Mouse (Mus musculus): Measurements from ENCODE around the gene Wfikkn2. TPM values are rescaled to one million over a fixed set of nuclear protein-coding genes. Genes with fewer than 3 reads are reported as not detected.

Gene Wfikkn2
- polyA plus RNA-seq, 1 experiment: 0.04 TPM

DNA sequence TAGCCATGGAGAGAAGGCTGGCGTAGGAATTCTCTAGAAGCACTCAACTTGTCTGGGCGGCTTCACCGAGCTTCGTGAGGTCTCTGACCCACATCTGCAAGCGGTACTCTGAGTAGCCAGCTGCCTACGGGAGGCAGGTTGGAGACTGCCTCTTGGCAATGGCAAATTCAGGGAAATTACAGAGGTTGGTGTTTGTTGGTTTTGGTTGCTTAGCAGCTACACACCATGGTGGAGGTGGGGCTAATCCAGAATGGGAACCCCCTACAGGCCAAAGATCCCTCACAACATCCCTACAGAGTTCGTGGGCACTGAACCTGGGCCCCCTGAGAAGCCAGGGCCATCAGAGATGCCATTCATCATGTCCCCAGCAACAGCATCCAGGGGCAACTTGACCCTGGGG lies 29.4 kb upstream of the Wfikkn2 start:
- Histone ChIP-seq H3K4me3 (ENCODE audit: insufficient read depth, poor library complexity, severe bottlenecking) (no peak overlapping the region), H3ac (ENCODE audit: control insufficient read depth, insufficient read length, low read depth) (no peak overlapping the region), H3K36me3 (ENCODE audit: control insufficient read depth, insufficient read depth) (no peaks in the 10 kb centered on the region), H3K27me3 (ENCODE audit: control insufficient read depth, insufficient read depth, insufficient read length) (no peaks in the 10 kb centered on the region), H3K79me3 (ENCODE audit: low read depth) (no peaks in the 10 kb centered on the region), H3K79me2 (ENCODE audit: control insufficient read depth, insufficient read depth) (no peaks in the 10 kb centered on the region)
- TF ChIP-seq FOSL1 (IDR thresholded peaks at IDR 0.05; ENCODE audit: insufficient read depth, low read length, poor library complexity, severe bottlenecking) (no peak), MYOG (IDR thresholded peaks at IDR 0.05; ENCODE audit: control insufficient read depth, extremely low read depth, insufficient read length) (no peak), CEBPB (IDR thresholded peaks at IDR 0.05; ENCODE audit: low read depth) (no peak), CTCF (IDR thresholded peaks at IDR 0.05; ENCODE audit: control insufficient read depth, insufficient read depth, insufficient read length) (no peak), USF1 (IDR thresholded peaks at IDR 0.05; ENCODE audit: low read depth) (no peak)

DNA sequence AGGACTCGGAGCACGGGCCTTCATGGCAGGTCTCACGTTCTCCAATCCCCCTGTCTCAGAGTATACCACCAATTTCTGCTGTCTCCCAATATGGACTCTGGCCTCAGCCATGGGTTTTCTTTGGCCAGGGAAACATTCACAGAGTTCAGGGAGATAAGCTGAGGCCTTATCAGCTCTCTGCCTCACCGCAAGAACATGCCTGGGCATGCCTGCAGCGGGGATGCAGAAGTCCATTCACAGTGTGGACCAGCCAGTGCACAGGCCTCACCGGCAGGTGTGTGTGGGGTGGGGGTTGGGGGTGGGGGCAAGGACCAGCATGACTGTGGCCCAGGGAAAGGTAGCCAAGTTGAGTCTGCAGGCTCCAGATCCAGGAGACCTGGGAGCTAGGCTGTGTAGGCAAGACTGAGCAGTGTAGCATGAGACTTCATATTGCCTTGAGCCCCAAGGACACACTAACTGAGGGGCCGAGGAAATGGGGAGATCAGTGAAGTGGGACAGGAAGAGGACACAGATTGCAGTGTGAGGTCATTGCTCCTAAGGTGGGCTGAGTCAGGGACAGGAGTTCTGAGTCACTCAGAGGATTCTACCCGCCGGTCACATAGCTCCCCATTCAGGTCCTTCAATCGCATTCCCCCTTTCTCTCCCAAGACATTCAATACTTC lies 28.5 kb upstream of the Wfikkn2 start:
- Histone ChIP-seq H3K36me3 (ENCODE audit: control insufficient read depth, insufficient read depth) (no peaks in the 10 kb centered on the region), H3K79me3 (ENCODE audit: low read depth) (no peaks in the 10 kb centered on the region), H3K27me3 (ENCODE audit: control insufficient read depth, insufficient read depth, insufficient read length) (no peaks in the 10 kb centered on the region), H3ac (ENCODE audit: control insufficient read depth, insufficient read length, low read depth) (no peak overlapping the region), H3K79me2 (ENCODE audit: control insufficient read depth, insufficient read depth) (no peaks in the 10 kb centered on the region), H3K4me3 (ENCODE audit: insufficient read depth, poor library complexity, severe bottlenecking) (no peak overlapping the region)
- TF ChIP-seq USF1 (IDR thresholded peaks at IDR 0.05; ENCODE audit: low read depth) (no peak), MAX (IDR thresholded peaks at IDR 0.05) (no peak), CEBPB (IDR thresholded peaks at IDR 0.05; ENCODE audit: low read depth) (no peak), MYOD1 (IDR thresholded peaks at IDR 0.05; ENCODE audit: control insufficient read depth, insufficient read length, low read depth) (no peak), CTCF (IDR thresholded peaks at IDR 0.05; ENCODE audit: control insufficient read depth, insufficient read depth, insufficient read length) (no peak), MYOG (IDR thresholded peaks at IDR 0.05; ENCODE audit: control insufficient read depth, extremely low read depth, insufficient read length) (no peak), FOSL1 (IDR thresholded peaks at IDR 0.05; ENCODE audit: insufficient read depth, low read length, poor library complexity, severe bottlenecking) (no peak)

DNA sequence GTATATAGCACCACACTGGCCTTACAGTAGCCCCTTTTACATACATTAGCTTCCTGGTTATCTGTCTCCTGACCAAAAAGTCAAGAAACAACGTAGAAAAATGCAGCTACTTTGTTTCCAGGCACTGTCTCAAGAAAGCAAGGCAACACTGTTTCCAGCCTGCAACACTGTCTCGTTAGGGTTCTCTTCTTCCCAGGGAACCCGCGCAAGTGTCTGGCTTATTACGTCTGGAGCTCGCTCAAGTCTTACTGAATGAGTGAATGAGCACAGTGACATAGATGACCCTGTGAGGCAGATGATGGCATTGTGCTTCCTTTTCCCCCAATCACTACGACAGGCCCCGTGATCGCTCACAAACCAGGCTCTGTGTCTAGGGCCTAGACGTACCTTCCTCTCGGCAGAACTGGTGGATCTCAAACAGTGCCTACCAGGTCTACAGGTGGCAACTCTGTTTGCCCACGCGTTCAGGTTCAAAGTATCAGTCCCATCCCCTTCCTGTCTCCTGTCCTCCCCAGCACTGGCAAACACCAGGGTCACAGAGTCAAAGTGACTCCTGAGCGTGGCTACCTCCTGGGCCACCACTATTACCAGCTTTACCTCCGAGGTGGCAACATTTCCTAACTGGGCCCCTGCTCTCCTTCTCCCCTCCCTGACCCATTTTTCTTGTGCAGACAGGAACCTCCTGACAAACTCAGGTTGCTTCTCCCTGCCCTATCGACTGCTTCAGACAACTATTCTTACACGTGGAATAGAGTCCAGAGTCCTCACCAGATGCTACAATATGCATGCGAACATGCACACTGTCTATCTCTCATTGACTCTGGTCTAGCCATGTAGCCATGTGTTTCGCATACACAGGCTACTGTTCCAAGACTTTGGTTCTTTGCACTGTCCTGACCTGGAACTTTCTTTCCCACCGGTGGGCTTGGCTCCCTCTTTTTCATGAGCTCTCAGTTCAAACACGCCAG lies 27.4 kb upstream of the Wfikkn2 start:
- no peaks in the 10 kb centered on the region for H3K79me3 ChIP-seq (ENCODE audit: low read depth)
- H3K27me3 ChIP-seq (ENCODE audit: control insufficient read depth, insufficient read depth, insufficient read length): no peaks in the 10 kb centered on the region
- no peaks in the 10 kb centered on the region for H3K36me3 ChIP-seq (ENCODE audit: control insufficient read depth, insufficient read depth)
- no peak overlapping the region for H3K4me3 ChIP-seq (ENCODE audit: insufficient read depth, poor library complexity, severe bottlenecking)
- TF ChIP-seq CTCF (IDR thresholded peaks at IDR 0.05; ENCODE audit: control insufficient read depth, insufficient read depth, insufficient read length) (no peak), MAX (IDR thresholded peaks at IDR 0.05) (no peak), MYOG (IDR thresholded peaks at IDR 0.05; ENCODE audit: control insufficient read depth, extremely low read depth, insufficient read length) (no peak), MYOD1 (IDR thresholded peaks at IDR 0.05; ENCODE audit: control insufficient read depth, insufficient read length, low read depth) (no peak), CEBPB (IDR thresholded peaks at IDR 0.05; ENCODE audit: low read depth) (no peak), FOSL1 (IDR thresholded peaks at IDR 0.05; ENCODE audit: insufficient read depth, low read length, poor library complexity, severe bottlenecking) (no peak), USF1 (IDR thresholded peaks at IDR 0.05; ENCODE audit: low read depth) (no peak)
- H3K79me2 ChIP-seq (ENCODE audit: control insufficient read depth, insufficient read depth): no peaks in the 10 kb centered on the region
- no peak overlapping the region for H3ac ChIP-seq (ENCODE audit: control insufficient read depth, insufficient read length, low read depth)

DNA sequence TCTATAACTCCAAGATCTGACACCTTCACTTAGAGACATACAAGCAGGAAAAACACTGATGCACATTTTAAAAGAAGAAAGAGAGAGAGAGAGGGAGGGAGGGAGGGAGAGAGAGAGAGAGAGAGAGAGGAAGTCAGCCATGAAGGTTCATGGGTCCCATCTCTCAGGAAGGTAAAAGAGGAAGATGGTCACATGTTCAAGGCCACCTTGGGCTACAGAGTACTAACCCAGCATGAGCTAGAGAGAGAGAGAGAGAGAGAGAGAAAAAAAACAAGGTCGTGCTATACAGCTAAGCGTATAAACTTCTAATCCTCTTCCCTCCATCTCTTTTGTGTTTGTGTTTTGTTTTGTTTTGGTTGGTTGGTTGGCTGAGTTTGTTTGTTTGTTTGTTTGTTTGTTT lies 25.2 kb upstream of the Wfikkn2 start:
- no peaks in the 10 kb centered on the region for H3K27me3 ChIP-seq (ENCODE audit: control insufficient read depth, insufficient read depth, insufficient read length)
- no peaks in the 10 kb centered on the region for H3K79me2 ChIP-seq (ENCODE audit: control insufficient read depth, insufficient read depth)
- H3K79me3 ChIP-seq (ENCODE audit: low read depth): no peaks in the 10 kb centered on the region
- H3K4me3 ChIP-seq (ENCODE audit: insufficient read depth, poor library complexity, severe bottlenecking): no peak overlapping the region
- H3ac ChIP-seq (ENCODE audit: control insufficient read depth, insufficient read length, low read depth): no peak overlapping the region
- TF ChIP-seq MAX (IDR thresholded peaks at IDR 0.05) (no peak), CEBPB (IDR thresholded peaks at IDR 0.05; ENCODE audit: low read depth) (no peak), CTCF (IDR thresholded peaks at IDR 0.05; ENCODE audit: control insufficient read depth, insufficient read depth, insufficient read length) (no peak), MYOG (IDR thresholded peaks at IDR 0.05; ENCODE audit: control insufficient read depth, extremely low read depth, insufficient read length) (no peak), USF1 (IDR thresholded peaks at IDR 0.05; ENCODE audit: low read depth) (no peak), MYOD1 (IDR thresholded peaks at IDR 0.05; ENCODE audit: control insufficient read depth, insufficient read length, low read depth) (no peak), FOSL1 (IDR thresholded peaks at IDR 0.05; ENCODE audit: insufficient read depth, low read length, poor library complexity, severe bottlenecking) (no peak)
- no peaks in the 10 kb centered on the region for H3K36me3 ChIP-seq (ENCODE audit: control insufficient read depth, insufficient read depth)

DNA sequence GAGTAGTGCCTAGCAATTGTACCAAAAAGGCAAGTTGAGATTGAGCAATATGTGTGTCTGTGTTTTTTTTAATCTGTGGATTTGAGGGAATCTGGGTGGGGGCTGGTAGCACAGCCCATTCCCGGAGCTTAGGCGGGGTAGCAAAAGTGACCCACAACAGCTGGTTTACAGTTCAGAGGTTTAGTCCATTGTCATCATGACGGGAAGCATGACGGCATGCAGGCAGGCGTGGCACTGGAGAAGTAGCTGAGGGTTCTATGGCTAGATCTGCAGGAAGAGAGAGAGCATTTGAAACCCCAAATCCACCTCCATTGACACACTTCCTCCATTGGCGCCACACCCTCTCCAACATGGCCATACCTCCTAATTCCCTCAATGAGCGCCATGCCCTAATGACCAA lies 24.1 kb upstream of the Wfikkn2 start:
- H3K79me3 ChIP-seq (ENCODE audit: low read depth): no peaks in the 10 kb centered on the region
- no peak overlapping the region for H3K4me3 ChIP-seq (ENCODE audit: insufficient read depth, poor library complexity, severe bottlenecking)
- H3K27me3 ChIP-seq (ENCODE audit: control insufficient read depth, insufficient read depth, insufficient read length): no peaks in the 10 kb centered on the region
- no peak overlapping the region for H3ac ChIP-seq (ENCODE audit: control insufficient read depth, insufficient read length, low read depth)
- no peaks in the 10 kb centered on the region for H3K36me3 ChIP-seq (ENCODE audit: control insufficient read depth, insufficient read depth)
- TF ChIP-seq CEBPB (IDR thresholded peaks at IDR 0.05; ENCODE audit: low read depth) (no peak), FOSL1 (IDR thresholded peaks at IDR 0.05; ENCODE audit: insufficient read depth, low read length, poor library complexity, severe bottlenecking) (no peak), MAX (IDR thresholded peaks at IDR 0.05) (no peak), MYOG (IDR thresholded peaks at IDR 0.05; ENCODE audit: control insufficient read depth, extremely low read depth, insufficient read length) (no peak)
- H3K79me2 ChIP-seq (ENCODE audit: control insufficient read depth, insufficient read depth): no peaks in the 10 kb centered on the region
